ENCODE assay signal across 18 mouse cellular contexts in genomic region chr10:77626036-77626435, GRCm38 (mm10). TPM values are rescaled to one million over a fixed set of nuclear protein-coding genes. Genes with fewer than 3 reads are reported as not detected.
A peak's percentile ranks its signal among the peaks of the same experiment; 100 is the strongest.
DNase-seq lines count a peak whose midpoint lies in the region; ATAC-seq and TF ChIP-seq lines count a peak whose summit lies in the region.
"Had no signal": no experiment of that assay in that cellular context is flagged by ENCODE, and none has a peak within 500 bp of the region (broad histone marks: within the 10 kb centered on the region; RNA-seq: fewer than 3 reads in every experiment).

No protein-coding gene starts in this region.

- intact Hi-C loops in heart, postnatal 10 days (cut with DNase I), result loop anchor here (2.0 to 10.0 kb wide), 4 partner anchors 191 to 539 kb away; partner anchors contain the start of gene D10Jhu81e

- DNase-seq in heart, adult 18-20 months, result peak; percentile 63 to 64
- DNase-seq in heart, postnatal 10 days, result no peak
- DNase-seq in liver, result no peak
- DNase-seq in liver, postnatal 0 days, result no peak
- DNase-seq in embryo, embryonic 9.5 days (ENCODE audit: extremely low spot score), result no peak
- DNase-seq: cerebellum, adult 11 months; kidney, postnatal 10 days; layer of hippocampus, adult 9-11 months; retina, postnatal 1 day had no signal

- no peak for ATAC-seq in liver, embryonic 15.5 days (ENCODE audit: insufficient read depth)
- peak; percentile 51 for ATAC-seq in liver, postnatal 0 days
- ATAC-seq: intestine, postnatal 0 days had no signal

- H3K4me2 ChIP-seq in liver, embryonic 15.5 days, result no peak overlapping the region; the same call in 1 of the 2 replicates
- H3K4me2 ChIP-seq in liver, postnatal 0 days (ENCODE audit: low read depth, low read length), result peak overlapping the region; percentile 40
- H3K4me2 ChIP-seq: embryonic facial prominence, embryonic 12.5 days; hindbrain, embryonic 14.5 days had no signal

- H3K9ac ChIP-seq in liver, embryonic 15.5 days, result no peak overlapping the region
- H3K9ac ChIP-seq in liver, postnatal 0 days (replicated peaks), result peak overlapping the region; percentile 21; the same call in 1 of the 2 replicates
- H3K9ac ChIP-seq: embryonic facial prominence, embryonic 12.5 days; hindbrain, embryonic 14.5 days had no signal

- no peak for TF ChIP-seq POLR2A in bone marrow, adult 2 months (IDR thresholded peaks at IDR 0.05; ENCODE audit: borderline replicate concordance, control insufficient read depth, low read depth, low read length)

- no peaks in the 10 kb centered on the region for H3K27me3 ChIP-seq in liver, embryonic 15.5 days
- H3K27me3 ChIP-seq in liver, postnatal 0 days (ENCODE audit: insufficient read depth, low read length), result no peaks in the 10 kb centered on the region
- H3K27me3 ChIP-seq: embryonic facial prominence, embryonic 12.5 days had no signal

- H3K4me3 ChIP-seq in liver, embryonic 15.5 days (replicated peaks), result no peak overlapping the region
- H3K4me3 ChIP-seq in bone marrow, adult 2 months (replicated peaks; ENCODE audit: control insufficient read depth, low read depth, low read length), result no peak overlapping the region
- no peak overlapping the region for H3K4me3 ChIP-seq in liver, postnatal 0 days (ENCODE audit: low read depth, low read length)
- H3K4me3 ChIP-seq: embryonic facial prominence, embryonic 12.5 days had no signal

- TF ChIP-seq EP300 in liver, postnatal 0 days (IDR thresholded peaks at IDR 0.05; ENCODE audit: low read depth), result no peak

- 73% methylated on average over 7 of the region's 7 CpGs for WGBS in liver, embryonic 15.5 days (ENCODE audit: insufficient replicate concordance)
- WGBS in bone marrow, adult 2 months, result 52% methylated on average over 7 of the region's 7 CpGs
- 68% methylated on average over 7 of the region's 7 CpGs for WGBS in liver, postnatal 0 days (ENCODE audit: insufficient replicate concordance)

- peaks cover 67% of the 10 kb centered on the region for H3K4me1 ChIP-seq in liver, embryonic 15.5 days (replicated peaks)
- H3K4me1 ChIP-seq in bone marrow, adult 2 months (ENCODE audit: control insufficient read depth, insufficient read depth, low read length), result peaks cover 10% of the 10 kb centered on the region
- H3K4me1 ChIP-seq in liver, postnatal 0 days (ENCODE audit: insufficient read depth), result peaks cover 44% of the 10 kb centered on the region

- no peaks in the 10 kb centered on the region for H3K9me3 ChIP-seq in liver, embryonic 15.5 days (replicated peaks)
- H3K9me3 ChIP-seq in liver, postnatal 0 days (ENCODE audit: low read length), result no peaks in the 10 kb centered on the region
- H3K9me3 ChIP-seq: embryonic facial prominence, embryonic 12.5 days; G1E had no signal

- TF ChIP-seq CTCF in bone marrow, adult 2 months (IDR thresholded peaks at IDR 0.05; ENCODE audit: control insufficient read depth, insufficient read depth, low read length), result no peak
- no peak for TF ChIP-seq CTCF in liver, postnatal 0 days (IDR thresholded peaks at IDR 0.05; ENCODE audit: low read depth)

- peak overlapping the region; percentile 64; the same call in 1 of the 2 replicates for H3K27ac ChIP-seq in liver, embryonic 15.5 days (replicated peaks)
- peak overlapping the region; percentile 58; the same call in 1 of the 2 replicates for H3K27ac ChIP-seq in bone marrow, adult 2 months (ENCODE audit: control insufficient read depth, insufficient read depth, low read depth, low read length, poor library complexity)
- peak overlapping the region; percentile 87 for H3K27ac ChIP-seq in liver, postnatal 0 days (ENCODE audit: low read depth)
- H3K27ac ChIP-seq: embryonic facial prominence, embryonic 12.5 days; hindbrain, embryonic 14.5 days had no signal

- peaks cover 32% of the 10 kb centered on the region for H3K36me3 ChIP-seq in liver, embryonic 15.5 days (replicated peaks)
- H3K36me3 ChIP-seq in liver, postnatal 0 days (replicated peaks; ENCODE audit: insufficient read depth, low read length), result peaks cover 10% of the 10 kb centered on the region; the same call in 1 of the 2 replicates
- H3K36me3 ChIP-seq: embryonic facial prominence, embryonic 12.5 days had no signal

RNA-seq across cellular contexts. Expression of gene Ube2g2, which starts 4.0 kb away (rescaled TPM):
- 10 to 100 TPM; 80.9 to 82.8 TPM for total RNA-seq in heart, adult 18-20 months (2021)
- total RNA-seq in heart, postnatal 10 days (2021), result 10 to 100 TPM; 57.7 to 68.8 TPM
- polyA plus RNA-seq in liver, embryonic 15.5 days (2015; fragmentation: Nextera tagmentation; extraction: Ambion mirVana), result 47.0 and 58.0 TPM in 2 replicates
- 21.5 and 35.5 TPM in 2 replicates for polyA plus RNA-seq in bone marrow, adult 2 months (2011; ENCODE audit: insufficient read depth, insufficient read length, low replicate concordance, missing spikeins)
- polyA plus RNA-seq in liver, postnatal 0 days (2015; fragmentation: Nextera tagmentation; extraction: Ambion mirVana), result 37.4 and 40.4 TPM in 2 replicates

RNA-seq across cellular contexts. Expression of gene Gm49325, which starts 20.0 kb away (rescaled TPM):
- total RNA-seq in heart, adult 18-20 months (2021), result 10 to 100 TPM; 15.5 to 15.7 TPM
- 10 to 100 TPM; 12.2 to 13.5 TPM for total RNA-seq in heart, postnatal 10 days (2021)
- 0.82 TPM in 1 of 2 replicates, not detected in the other for polyA plus RNA-seq in liver, embryonic 15.5 days (2015; fragmentation: Nextera tagmentation; extraction: Ambion mirVana)
- polyA plus RNA-seq in bone marrow, adult 2 months (2011; ENCODE audit: insufficient read depth, insufficient read length, low replicate concordance, missing spikeins), result not detected in 2 replicates
- polyA plus RNA-seq in liver, postnatal 0 days (2015; fragmentation: Nextera tagmentation; extraction: Ambion mirVana), result 8.4 and 13.3 TPM in 2 replicates
- total RNA-seq: G1E; megakaryocyte-erythroid progenitor cell, adult 5-6 weeks; neutrophil, adult 5-6 weeks had no signal
- polyA plus RNA-seq: G1E; heart, embryonic 14.5 days had no signal

RNA-seq across cellular contexts. Expression of gene Sumo3, which starts 20.1 kb away (rescaled TPM):
- total RNA-seq in heart, adult 18-20 months (2021), result 10 to 100 TPM; 81.7 to 82.3 TPM
- total RNA-seq in heart, postnatal 10 days (2021), result 10 to 100 TPM; 68.3 to 79.2 TPM
- polyA plus RNA-seq in liver, embryonic 15.5 days (2015; fragmentation: Nextera tagmentation; extraction: Ambion mirVana), result 91.2 and 93.4 TPM in 2 replicates
- polyA plus RNA-seq in bone marrow, adult 2 months (2011; ENCODE audit: insufficient read depth, insufficient read length, low replicate concordance, missing spikeins), result 69.9 and 76.0 TPM in 2 replicates
- polyA plus RNA-seq in liver, postnatal 0 days (2015; fragmentation: Nextera tagmentation; extraction: Ambion mirVana), result 105 and 111 TPM in 2 replicates

RNA-seq across cellular contexts. Expression of gene Pttg1ip, which starts 44.5 kb away (rescaled TPM):
- 100 to 1,000 TPM; 132 to 150 TPM for total RNA-seq in heart, adult 18-20 months (2021)
- total RNA-seq in heart, postnatal 10 days (2021), result 100 to 1,000 TPM; 134 to 148 TPM
- polyA plus RNA-seq in liver, embryonic 15.5 days (2015; fragmentation: Nextera tagmentation; extraction: Ambion mirVana), result 79.6 and 89.2 TPM in 2 replicates
- polyA plus RNA-seq in bone marrow, adult 2 months (2011; ENCODE audit: insufficient read depth, insufficient read length, low replicate concordance, missing spikeins), result 38.1 and 67.0 TPM in 2 replicates
- 126 and 129 TPM in 2 replicates for polyA plus RNA-seq in liver, postnatal 0 days (2015; fragmentation: Nextera tagmentation; extraction: Ambion mirVana)

Comparison
In these comparisons a context has a peak if more than half of its experiments do, and no peak if none do; other contexts are left out.
1. DNase-seq: peak in heart, adult 18-20 months (2 of 2); none in heart, postnatal 10 days (0 of 2), liver (single experiment), liver, postnatal 0 days (single experiment) and embryo, embryonic 9.5 days (single experiment).
2. Peak in every context shown above with its lines, with median percentiles within 50 percentile points of each other: H3K27ac ChIP-seq.